Mouse (Mus musculus) stomach, postnatal 0 days (tissue): Measurements from ENCODE around the gene Megf8. TPM values are rescaled to one million over a fixed set of nuclear protein-coding genes. Genes with fewer than 3 reads are reported as not detected.

Source experiments
- ATAC-seq: fragments of 200-750 bp; cut with Nextera tagmentation; 2 replicates; pipeline ENCODE4 v1.8.0; 2017; ENCODE audit not compliant: low FRiP score, low TSS enrichment
- DNase-seq: peaks from one replicate; pipeline ENCODE4 v3.0.0-alpha.2; 2016; ENCODE audit warnings: low spot score
- H3K27ac ChIP-seq: fragments of 300-500 bp; sonication (generic); replicated peaks from 2 replicates; pipeline ENCODE4 v1.5.1; 2014; ENCODE audit warnings: mild to moderate bottlenecking, control low read depth
- H3K27me3 ChIP-seq: fragments of 300-500 bp; sonication (generic); 2 replicates; pipeline ENCODE4 v1.6.1; 2014; ENCODE audit warnings: low read length; ENCODE audit not compliant: control insufficient read depth, insufficient read depth
- H3K36me3 ChIP-seq: fragments of 300-500 bp; sonication (generic); 2 replicates; pipeline ENCODE4 v1.6.1; 2014; ENCODE audit warnings: low read length, mixed read lengths; ENCODE audit not compliant: control insufficient read depth, insufficient read depth
- H3K4me1 ChIP-seq: fragments of 300-500 bp; sonication (generic); replicated peaks from 2 replicates; pipeline ENCODE4 v1.6.1; 2014; ENCODE audit warnings: antibody characterized with exemption; ENCODE audit not compliant: control insufficient read depth, insufficient read depth
- H3K4me2 ChIP-seq: fragments of 300-500 bp; sonication (generic); replicated peaks from 2 replicates; pipeline ENCODE4 v1.6.1; 2014; ENCODE audit warnings: low read depth, mild to moderate bottlenecking, control low read depth, moderate library complexity
- H3K4me3 ChIP-seq: fragments of 300-500 bp; sonication (generic); 2 replicates; pipeline ENCODE4 v1.5.1; 2014; ENCODE audit warnings: low read depth, low read length, control low read depth
- H3K9ac ChIP-seq: fragments of 300-500 bp; sonication (generic); 2 replicates; pipeline ENCODE4 v1.6.1; 2014; ENCODE audit warnings: mild to moderate bottlenecking, low read length, control low read depth, mixed read lengths
- H3K9me3 ChIP-seq: fragments of 300-500 bp; sonication (generic); 2 replicates; pipeline ENCODE4 v1.6.1; 2016; ENCODE audit warnings: low read length; ENCODE audit not compliant: control insufficient read depth
- CTCF ChIP-seq: IDR thresholded peaks from 2 replicates; pipeline ENCODE4 v1.5.1; 2016; ENCODE audit warnings: antibody characterized with exemption, low read depth, mild to moderate bottlenecking, moderate library complexity
- EP300 ChIP-seq: optimal IDR thresholded peaks from 2 replicates; pipeline ENCODE3; 2016; ENCODE audit warnings: antibody characterized with exemption
- whole genome bisulfite sequencing: fragments of 180-500 bp; shearing (Covaris S2); extraction: QIAGEN DNeasy Blood & Tissue Kit; methylation state at CpG from one replicate; pipeline ENCODE4 v1.1.7; 2014; 5-methylcytosine and 5-hydroxymethylcytosine counted together
- polyA plus RNA-seq: library from polyadenylated mRNA; unstranded; fragments of >200 nt; fragmentation: Nextera tagmentation; extraction: Ambion mirVana; gene quantifications from 2 replicates; pipeline ENCODE4 v1.2.1, GENCODE M21; 2015

Gene Megf8
- polyA plus RNA-seq, 1 experiment from 2014 or later, result 3.6 TPM

DNA sequence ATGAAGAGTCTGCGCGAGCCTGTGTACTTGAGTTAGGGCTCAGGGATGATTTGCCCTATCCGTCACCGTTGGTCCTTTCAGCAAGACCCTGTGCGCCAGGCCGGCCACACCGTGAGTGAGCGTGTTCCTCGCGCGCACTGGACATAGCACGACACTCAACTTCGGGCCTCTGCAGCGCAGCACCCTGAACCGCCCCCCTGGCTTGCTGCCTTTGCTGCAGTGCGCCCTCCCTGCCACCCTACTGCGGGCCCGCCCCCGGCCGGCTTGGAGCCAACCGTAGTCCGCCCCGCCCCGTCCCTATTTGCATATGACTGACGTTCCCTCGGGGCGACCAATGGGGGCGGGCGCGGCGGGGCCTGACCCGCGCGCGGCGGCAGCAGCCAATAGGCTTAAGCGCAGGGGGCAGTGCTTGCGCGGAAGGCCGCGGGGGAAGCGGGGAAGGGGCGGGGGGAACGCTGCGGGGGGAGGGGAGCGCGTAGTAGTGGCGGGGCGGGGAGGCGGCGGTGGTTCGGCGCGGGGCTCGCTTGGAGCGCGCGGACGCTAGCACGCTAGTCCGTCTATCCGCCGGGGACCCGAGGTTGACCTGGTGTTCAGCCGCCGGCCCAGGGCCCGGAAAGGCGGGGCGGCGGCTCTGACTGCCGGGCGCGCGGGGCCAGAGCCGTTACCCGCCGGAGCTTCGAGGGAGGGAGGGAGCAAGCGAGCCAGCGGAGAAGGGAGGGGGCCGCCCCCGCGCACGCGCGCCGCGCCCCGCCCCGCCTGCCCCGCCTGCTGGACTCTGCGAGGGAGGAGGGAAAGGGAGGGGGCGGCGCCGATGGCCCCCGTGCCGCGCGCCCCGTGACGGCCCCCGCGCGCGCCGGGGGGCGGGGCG, 35.0 kb upstream of the Megf8 start:
- Histone ChIP-seq H3K9me3 (no peaks in the 10 kb centered on the region), H3K4me2 (peak overlapping the region; percentile 88), H3K27me3 (no peaks in the 10 kb centered on the region), H3K36me3 (peaks cover 21% of the 10 kb centered on the region), H3K27ac (peak overlapping the region; percentile 98), H3K4me3 (peak overlapping the region; percentile 71), H3K9ac (peak overlapping the region; percentile 76), H3K4me1 (peaks cover 22% of the 10 kb centered on the region)
- WGBS, result under 1% methylated on average over 55 of the region's 108 CpGs
- DNase-seq (peak; percentile 99), ATAC-seq (peak; percentile 84)
- peak; percentile 21 for TF ChIP-seq CTCF
- no peak for TF ChIP-seq EP300

- peak overlapping the region; percentile 95 for H3K27ac ChIP-seq
- TF ChIP-seq CTCF (peak; percentile 42), EP300 (no peak)
- under 1% methylated on average over 33 of the region's 36 CpGs for WGBS
- peak overlapping the region; percentile 76 for H3K9ac ChIP-seq
- peak overlapping the region; percentile 88 for H3K4me2 ChIP-seq
- ATAC-seq, result no peak
- H3K4me3 ChIP-seq, result peak overlapping the region; percentile 71
- DNase-seq, result peak; percentile 61
- H3K4me1 ChIP-seq, result peaks cover 22% of the 10 kb centered on the region
- no peaks in the 10 kb centered on the region for H3K9me3 ChIP-seq
- H3K36me3 ChIP-seq, result peaks cover 28% of the 10 kb centered on the region
- H3K27me3 ChIP-seq, result no peaks in the 10 kb centered on the region
Measured at GRCm38 (mm10) chr7:25282731-25283211, 34.2 kb upstream of the Megf8 start.

GRCm38 (mm10) chr7:25283637-25284036, 33.3 kb upstream of the Megf8 start:
- ATAC-seq, result no peak
- H3K9me3 ChIP-seq, result no peaks in the 10 kb centered on the region
- H3K27ac ChIP-seq, result peak overlapping the region; percentile 45
- WGBS, result 7% methylated on average over 5 of the region's 5 CpGs
- no peaks in the 10 kb centered on the region for H3K27me3 ChIP-seq
- TF ChIP-seq EP300 (no peak), CTCF (no peak)
- peak; percentile 31 for DNase-seq
- peaks cover 22% of the 10 kb centered on the region for H3K4me1 ChIP-seq
- H3K4me3 ChIP-seq, result peak overlapping the region; percentile 71
- H3K36me3 ChIP-seq, result peaks cover 37% of the 10 kb centered on the region
- H3K4me2 ChIP-seq, result peak overlapping the region; percentile 88
- H3K9ac ChIP-seq, result peak overlapping the region; percentile 76; the same call in 1 of the 2 replicates

- Histone ChIP-seq H3K27me3 (no peaks in the 10 kb centered on the region), H3K4me2 (peak overlapping the region; percentile 88), H3K4me1 (peaks cover 22% of the 10 kb centered on the region), H3K36me3 (peaks cover 42% of the 10 kb centered on the region), H3K4me3 (no peak overlapping the region), H3K27ac (no peak overlapping the region), H3K9ac (peak overlapping the region; percentile 76; the same call in 1 of the 2 replicates), H3K9me3 (no peaks in the 10 kb centered on the region)
- WGBS, result 52% methylated on average over 2 of the region's 2 CpGs
- no peak for TF ChIP-seq CTCF
- TF ChIP-seq EP300, result no peak
- ATAC-seq, result no peak
- no peak for DNase-seq
Measured at GRCm38 (mm10) chr7:25284171-25284570, 32.8 kb upstream of the Megf8 start.

- Histone ChIP-seq H3K4me1 (peaks cover 22% of the 10 kb centered on the region), H3K9ac (no peak overlapping the region), H3K9me3 (no peaks in the 10 kb centered on the region), H3K4me2 (no peak overlapping the region), H3K4me3 (no peak overlapping the region), H3K27ac (0 out of 2 replicates have a peak overlapping the region, but pooled peaks have one; percentile 8), H3K27me3 (no peaks in the 10 kb centered on the region), H3K36me3 (peaks cover 47% of the 10 kb centered on the region)
- no peak for ATAC-seq
- TF ChIP-seq EP300 (no peak), CTCF (no peak)
- no peak for DNase-seq
- WGBS, result 47% methylated on average over 5 of the region's 5 CpGs
Measured at GRCm38 (mm10) chr7:25284766-25285165, 32.2 kb upstream of the Megf8 start.
